Mouse (Mus musculus): ENCODE results near the gene Phldb1.

Gene Phldb1

GRCm38 (mm10) chr9:44708925-44709324, 26.1 kb downstream of the Phldb1 start:
- in situ Hi-C loops (cut with MboI) = no loop called here

GRCm38 (mm10) chr9:44708429-44708765, 26.6 kb downstream of the Phldb1 start:
- in situ Hi-C loops (cut with MboI) = no loop called here

GRCm38 (mm10) chr9:44707749-44708428, 27.1 kb downstream of the Phldb1 start:
- in situ Hi-C loops (cut with MboI) = no loop called here

GRCm38 (mm10) chr9:44699730-44700129, 35.3 kb downstream of the Phldb1 start:
- in situ Hi-C loops (cut with MboI) = no loop called here

- in situ Hi-C loops (cut with MboI) = no loop called here
These were observed 35.8 kb downstream of the Phldb1 start for GRCm38 (mm10) chr9:44699196-44699595.

GRCm38 (mm10) chr9:44697866-44698265, 37.1 kb downstream of the Phldb1 start:
- in situ Hi-C loops (cut with MboI) = no loop called here

- in situ Hi-C loops (cut with MboI) = no loop called here
These were observed 41.9 kb downstream of the Phldb1 start for GRCm38 (mm10) chr9:44693071-44693470.

- in situ Hi-C loops (cut with MboI) = no loop called here
These were observed 43.1 kb downstream of the Phldb1 start for GRCm38 (mm10) chr9:44691671-44692520.

- in situ Hi-C loops (cut with MboI) = no loop called here
These were observed 44.4 kb downstream of the Phldb1 start for GRCm38 (mm10) chr9:44690641-44691040.

- in situ Hi-C loops (cut with MboI) = no loop called here
These were observed 47.0 kb downstream of the Phldb1 start for GRCm38 (mm10) chr9:44688013-44688412.

GRCm38 (mm10) chr9:44686638-44687037, 48.4 kb downstream of the Phldb1 start:
- in situ Hi-C loops (cut with MboI) = no loop called here

GRCm38 (mm10) chr9:44685346-44686330, 49.4 kb downstream of the Phldb1 start:
- in situ Hi-C loops (cut with MboI) = no loop called here

GRCm38 (mm10) chr9:44683046-44683445, 52.0 kb downstream of the Phldb1 start:
- in situ Hi-C loops (cut with MboI) = no loop called here

GRCm38 (mm10) chr9:44679565-44679964, 55.4 kb downstream of the Phldb1 start:
- in situ Hi-C loops (cut with MboI) = no loop called here

GRCm38 (mm10) chr9:44678288-44678871, 56.6 kb downstream of the Phldb1 start:
- in situ Hi-C loops (cut with MboI) = no loop called here

- in situ Hi-C loops (cut with MboI) = no loop called here
These were observed 62.0 kb downstream of the Phldb1 start, which contains the start of gene Treh for GRCm38 (mm10) chr9:44673005-44673404. Gene Treh, plus strand, starts transcription at chr9:44673233.

- in situ Hi-C loops (cut with MboI) = no loop called here
These were observed 62.6 kb downstream of the Phldb1 start for GRCm38 (mm10) chr9:44672291-44672865.

GRCm38 (mm10) chr9:44671416-44671815, 63.6 kb downstream of the Phldb1 start:
- in situ Hi-C loops (cut with MboI) = no loop called here

GRCm38 (mm10) chr9:44663706-44664105, 71.3 kb downstream of the Phldb1 start:
- in situ Hi-C loops (cut with MboI) = no loop called here

GRCm38 (mm10) chr9:44655098-44656066, 79.6 kb downstream of the Phldb1 start:
- in situ Hi-C loops (cut with MboI) = no loop called here

Measured in mature B cell (primary cell).